Mouse (Mus musculus) stomach, postnatal 0 days (tissue): ENCODE results near the gene Ppp1r10. TPM values are rescaled to one million over a fixed set of nuclear protein-coding genes. Genes with fewer than 3 reads are reported as not detected.

Experiments used
- ATAC-seq: fragments of 200-750 bp; cut with Nextera tagmentation; 2 replicates; pipeline ENCODE4 v1.8.0; 2017; ENCODE audit not compliant: low FRiP score, low TSS enrichment
- DNase-seq: peaks from one replicate; pipeline ENCODE4 v3.0.0-alpha.2; 2016; ENCODE audit warnings: low spot score
- H3K27ac ChIP-seq: fragments of 300-500 bp; sonication (generic); replicated peaks from 2 replicates; pipeline ENCODE4 v1.5.1; 2014; ENCODE audit warnings: mild to moderate bottlenecking, control low read depth
- H3K27me3 ChIP-seq: fragments of 300-500 bp; sonication (generic); 2 replicates; pipeline ENCODE4 v1.6.1; 2014; ENCODE audit warnings: low read length; ENCODE audit not compliant: control insufficient read depth, insufficient read depth
- H3K36me3 ChIP-seq: fragments of 300-500 bp; sonication (generic); 2 replicates; pipeline ENCODE4 v1.6.1; 2014; ENCODE audit warnings: low read length, mixed read lengths; ENCODE audit not compliant: control insufficient read depth, insufficient read depth
- H3K4me1 ChIP-seq: fragments of 300-500 bp; sonication (generic); replicated peaks from 2 replicates; pipeline ENCODE4 v1.6.1; 2014; ENCODE audit warnings: antibody characterized with exemption; ENCODE audit not compliant: control insufficient read depth, insufficient read depth
- H3K4me2 ChIP-seq: fragments of 300-500 bp; sonication (generic); replicated peaks from 2 replicates; pipeline ENCODE4 v1.6.1; 2014; ENCODE audit warnings: low read depth, mild to moderate bottlenecking, control low read depth, moderate library complexity
- H3K4me3 ChIP-seq: fragments of 300-500 bp; sonication (generic); 2 replicates; pipeline ENCODE4 v1.5.1; 2014; ENCODE audit warnings: low read depth, low read length, control low read depth
- H3K9ac ChIP-seq: fragments of 300-500 bp; sonication (generic); 2 replicates; pipeline ENCODE4 v1.6.1; 2014; ENCODE audit warnings: mild to moderate bottlenecking, low read length, control low read depth, mixed read lengths
- H3K9me3 ChIP-seq: fragments of 300-500 bp; sonication (generic); 2 replicates; pipeline ENCODE4 v1.6.1; 2016; ENCODE audit warnings: low read length; ENCODE audit not compliant: control insufficient read depth
- CTCF ChIP-seq: IDR thresholded peaks from 2 replicates; pipeline ENCODE4 v1.5.1; 2016; ENCODE audit warnings: antibody characterized with exemption, low read depth, mild to moderate bottlenecking, moderate library complexity
- EP300 ChIP-seq: optimal IDR thresholded peaks from 2 replicates; pipeline ENCODE3; 2016; ENCODE audit warnings: antibody characterized with exemption
- whole genome bisulfite sequencing: fragments of 180-500 bp; shearing (Covaris S2); extraction: QIAGEN DNeasy Blood & Tissue Kit; methylation state at CpG from one replicate; pipeline ENCODE4 v1.1.7; 2014; 5-methylcytosine and 5-hydroxymethylcytosine counted together
- polyA plus RNA-seq: library from polyadenylated mRNA; unstranded; fragments of >200 nt; fragmentation: Nextera tagmentation; extraction: Ambion mirVana; gene quantifications from 2 replicates; pipeline ENCODE4 v1.2.1, GENCODE M21; 2015

Ppp1r10 gene
- polyA plus RNA-seq, 1 experiment from 2014 or later, result 17.4 TPM

DNA sequence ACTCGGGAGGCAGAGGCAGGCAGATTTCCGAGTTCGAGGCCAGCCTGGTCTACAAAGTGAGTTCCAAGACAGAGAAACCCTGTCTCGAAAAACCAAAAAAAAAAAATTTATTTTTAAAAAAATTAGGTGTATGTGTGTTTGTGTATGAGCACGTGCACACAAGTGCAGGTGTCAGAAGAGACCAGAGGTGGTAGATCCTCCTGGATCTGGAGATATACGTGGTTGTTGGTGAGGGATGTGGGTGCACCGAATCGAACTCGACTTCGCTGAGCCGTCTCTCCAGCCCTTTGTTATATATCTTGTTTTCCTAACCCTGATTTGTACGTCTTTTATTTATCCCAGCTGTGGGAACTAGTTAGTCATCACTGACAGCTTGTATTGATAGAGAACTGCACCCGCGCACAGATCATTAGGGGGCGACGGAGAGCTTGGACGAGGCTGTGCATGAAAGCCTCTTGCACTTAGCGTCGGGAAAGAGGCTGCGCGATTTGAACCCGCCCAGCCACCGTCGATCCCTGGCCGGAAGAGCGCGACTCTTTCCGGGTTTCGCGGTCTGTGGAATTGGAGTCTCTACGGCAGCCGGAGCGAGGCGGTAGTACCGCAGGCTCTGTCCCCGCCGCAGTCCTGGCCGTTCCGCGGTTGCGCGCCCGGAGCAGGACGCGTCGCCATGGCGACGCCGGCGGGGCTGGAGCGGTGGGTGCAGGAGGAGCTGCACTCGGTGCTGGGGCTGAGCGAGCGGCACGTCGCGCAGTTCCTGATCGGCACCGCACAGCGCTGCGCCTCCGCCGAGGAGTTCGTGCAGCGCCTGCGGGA is 36.8 kb upstream of the Ppp1r10 start, which contains the start of gene Dhx16:
Gene Dhx16 (plus strand): TSS at position 575 of the 813 bp plus-strand sequence.
- ATAC-seq, result peak; percentile 95
- 5% methylated on average over 65 of the region's 66 CpGs for WGBS

DNA sequence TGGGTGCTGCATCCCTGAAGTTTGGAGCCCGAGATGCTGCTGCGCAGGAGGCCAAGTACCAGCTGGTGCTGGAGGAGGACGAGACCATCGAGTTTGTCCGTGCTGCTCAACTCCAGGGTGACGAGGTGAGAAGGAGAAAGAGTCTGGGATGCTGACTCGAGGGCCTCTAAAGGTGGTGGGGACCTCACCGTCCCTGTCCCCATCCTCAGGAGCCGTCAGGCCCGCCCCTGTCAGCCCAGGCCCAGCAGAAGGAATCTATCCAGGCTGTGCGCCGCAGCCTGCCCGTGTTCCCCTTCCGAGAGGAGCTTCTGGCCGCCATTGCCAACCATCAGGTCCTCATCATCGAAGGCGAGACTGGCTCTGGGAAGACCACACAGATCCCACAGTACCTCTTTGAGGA is 33.3 kb upstream of the Ppp1r10 start:
- H3K4me1 ChIP-seq, result peaks cover 3% of the 10 kb centered on the region; the same call in 1 of the 2 replicates
- WGBS, result 89% methylated on average over 16 of the region's 17 CpGs
- no peak for ATAC-seq
- H3K9me3 ChIP-seq, result no peaks in the 10 kb centered on the region
- H3K4me2 ChIP-seq, result no peak overlapping the region
- TF ChIP-seq CTCF, result no peak
- TF ChIP-seq EP300, result no peak
- no peak for DNase-seq
- no peak overlapping the region for H3K4me3 ChIP-seq
- no peak overlapping the region for H3K27ac ChIP-seq
- H3K9ac ChIP-seq, result no peak overlapping the region
- H3K36me3 ChIP-seq, result peaks cover 28% of the 10 kb centered on the region
- H3K27me3 ChIP-seq, result no peaks in the 10 kb centered on the region

More for the DNA sequence above, 36.8 kb upstream of the Ppp1r10 start, which contains the start of gene Dhx16:
- no peaks in the 10 kb centered on the region for H3K27me3 ChIP-seq
- DNase-seq, result peak; percentile 98
- peaks cover 14% of the 10 kb centered on the region for H3K36me3 ChIP-seq
- peak within 1 kb of the TSS; percentile 77 for H3K27ac ChIP-seq
- peak within 1 kb of the TSS; percentile 88 for H3K4me3 ChIP-seq
- H3K4me2 ChIP-seq, result peak within 1 kb of the TSS; percentile 90
- no peaks in the 10 kb centered on the region for H3K9me3 ChIP-seq
- peak within 1 kb of the TSS; percentile 83 for H3K9ac ChIP-seq
- peak; percentile 93 for TF ChIP-seq CTCF
- no peak for TF ChIP-seq EP300
- H3K4me1 ChIP-seq, result peaks cover 3% of the 10 kb centered on the region; the same call in 1 of the 2 replicates

- no peak overlapping the region for H3K27ac ChIP-seq
- no peak overlapping the region for H3K4me2 ChIP-seq
- peaks cover 28% of the 10 kb centered on the region for H3K36me3 ChIP-seq
- H3K4me3 ChIP-seq, result no peak overlapping the region
- no peak for TF ChIP-seq CTCF
- TF ChIP-seq EP300, result no peak
- H3K9ac ChIP-seq, result no peak overlapping the region
- DNase-seq (no peak), ATAC-seq (no peak)
- WGBS, result 93% methylated on average over 14 of the region's 14 CpGs
- no peaks in the 10 kb centered on the region for H3K27me3 ChIP-seq
- H3K4me1 ChIP-seq, result peaks cover 3% of the 10 kb centered on the region; the same call in 1 of the 2 replicates
- no peaks in the 10 kb centered on the region for H3K9me3 ChIP-seq
These were observed 32.5 kb upstream of the Ppp1r10 start for GRCm38 (mm10) chr17:35883777-35884176.

GRCm38 (mm10) chr17:35887725-35888124 is 28.5 kb upstream of the Ppp1r10 start:
- Histone ChIP-seq H3K4me2 (no peak overlapping the region), H3K9me3 (no peaks in the 10 kb centered on the region), H3K9ac (no peak overlapping the region), H3K27me3 (no peaks in the 10 kb centered on the region), H3K36me3 (peaks cover 37% of the 10 kb centered on the region), H3K4me3 (no peak overlapping the region), H3K4me1 (no peaks in the 10 kb centered on the region), H3K27ac (no peak overlapping the region)
- ATAC-seq, result no peak
- 86% methylated on average over 12 of the region's 17 CpGs for WGBS
- DNase-seq, result no peak
- TF ChIP-seq EP300 (no peak), CTCF (no peak)

DNA sequence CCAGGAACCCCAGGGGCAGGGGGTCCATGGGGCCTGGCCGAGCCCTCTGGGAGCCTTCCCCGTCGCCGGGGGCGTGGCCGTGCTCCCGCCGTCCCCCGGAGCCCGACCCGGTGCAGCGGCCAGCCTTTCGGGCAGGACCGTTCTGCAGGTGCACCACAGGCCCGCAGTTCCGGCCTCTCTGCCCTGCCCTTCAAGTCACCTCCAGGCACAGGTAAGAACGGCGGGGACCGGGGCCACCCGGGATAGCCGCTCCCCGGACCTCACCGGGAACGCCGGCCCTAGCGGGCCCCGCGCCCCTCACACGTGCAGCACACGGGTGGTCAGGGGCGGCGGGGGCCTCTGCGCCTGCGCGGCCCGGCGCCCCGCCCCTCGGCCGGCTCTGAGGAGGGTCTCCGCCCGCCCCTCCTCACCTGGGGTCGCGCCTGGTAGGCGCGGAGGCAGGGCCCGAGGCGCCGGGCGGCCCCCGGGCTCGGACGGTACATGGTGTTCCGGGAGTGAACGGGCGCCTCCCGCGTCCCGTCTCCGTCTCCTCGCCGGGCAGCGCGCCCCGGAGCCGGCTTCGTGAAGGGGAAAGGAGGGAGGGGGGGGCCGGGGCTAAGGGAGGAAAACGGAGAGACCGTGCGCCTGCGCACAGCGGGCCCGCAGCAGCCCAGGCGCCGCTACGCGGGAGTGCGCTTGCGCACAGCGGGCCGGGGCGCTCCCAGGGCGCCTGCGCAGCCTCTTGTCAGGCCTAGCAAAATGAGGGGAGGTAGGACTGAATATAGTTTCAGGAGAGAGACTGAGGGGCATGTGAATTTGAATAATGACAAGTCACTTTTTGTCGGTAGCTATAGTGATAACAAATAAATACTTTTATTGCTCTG is 19.2 kb upstream of the Ppp1r10 start, which contains the start of gene 2310061I04Rik:
Gene 2310061I04Rik (minus strand): TSS at position 651 of the 863 bp plus-strand sequence.
- Histone ChIP-seq H3K27me3 (no peaks in the 10 kb centered on the region), H3K4me3 (peak within 1 kb of the TSS; percentile 85), H3K4me1 (no peaks in the 10 kb centered on the region; the same call in 1 of the 2 replicates), H3K9me3 (no peaks in the 10 kb centered on the region), H3K4me2 (peak within 1 kb of the TSS; percentile 99), H3K27ac (peak within 1 kb of the TSS; percentile 85), H3K36me3 (peaks cover 7% of the 10 kb centered on the region; the same call in 1 of the 2 replicates), H3K9ac (peak within 1 kb of the TSS; percentile 84)
- WGBS, result under 1% methylated on average over 68 of the region's 86 CpGs
- ATAC-seq, result peak; percentile 88
- TF ChIP-seq CTCF (no peak), EP300 (no peak)
- peak; percentile 94 for DNase-seq
